Mouse (Mus musculus) limb, embryonic 14.5 days (tissue): ENCODE measurements around the gene Slc46a2. TPM values are rescaled to one million over a fixed set of nuclear protein-coding genes. Genes with fewer than 3 reads are reported as not detected.
A peak's percentile ranks its signal among the peaks of the same experiment; 100 is the strongest.

Experiments used
- ATAC-seq: fragments of 200-750 bp; cut with Nextera tagmentation; 2 replicates; pipeline ENCODE4 v1.8.0; 2017; ENCODE audit warnings: low read depth, moderate number of reproducible peaks, moderate TSS enrichment; ENCODE audit not compliant: low FRiP score
- DNase-seq: peaks from one replicate; pipeline ENCODE4 v3.0.0-alpha.2; 2015; ENCODE audit warnings: low spot score
- H3K27ac ChIP-seq: fragments of 300-500 bp; sonication (generic); replicated peaks from 2 replicates; pipeline ENCODE4 v1.5.1; 2014; ENCODE audit warnings: low read depth, mild to moderate bottlenecking, low read length, moderate library complexity, mixed read lengths
- H3K27me3 ChIP-seq: fragments of 300-500 bp; sonication (generic); 2 replicates; pipeline ENCODE4 v1.6.1; 2014; ENCODE audit warnings: low read length, mixed read lengths; ENCODE audit not compliant: control insufficient read depth, insufficient read depth
- H3K36me3 ChIP-seq: fragments of 300-500 bp; sonication (generic); 2 replicates; pipeline ENCODE4 v1.6.1; 2014; ENCODE audit warnings: mild to moderate bottlenecking, low read length, moderate library complexity, mixed read lengths; ENCODE audit not compliant: control insufficient read depth, insufficient read depth
- H3K4me1 ChIP-seq: fragments of 300-500 bp; sonication (generic); 2 replicates; pipeline ENCODE4 v1.6.1; 2014; ENCODE audit warnings: antibody characterized with exemption, low read length, mixed read lengths; ENCODE audit not compliant: control insufficient read depth, insufficient read depth
- H3K4me2 ChIP-seq: fragments of 300-500 bp; sonication (generic); replicated peaks from 2 replicates; pipeline ENCODE4 v1.6.1; 2014; ENCODE audit warnings: low read depth, mild to moderate bottlenecking, low read length, moderate library complexity; ENCODE audit not compliant: severe bottlenecking
- H3K4me3 ChIP-seq: fragments of 300-500 bp; sonication (generic); replicated peaks from 2 replicates; pipeline ENCODE4 v1.5.1; 2014; ENCODE audit warnings: low read length
- H3K9ac ChIP-seq: fragments of 300-500 bp; sonication (generic); 2 replicates; pipeline ENCODE4 v1.6.1; 2014; ENCODE audit warnings: mild to moderate bottlenecking, low read depth, low read length, moderate library complexity; ENCODE audit not compliant: severe bottlenecking
- H3K9me3 ChIP-seq: fragments of 300-500 bp; sonication (generic); 2 replicates; pipeline ENCODE4 v1.6.1; 2016; ENCODE audit warnings: low read length; ENCODE audit not compliant: control insufficient read depth
- POLR2A ChIP-seq: fragments of 200-500 bp; IDR thresholded peaks from 2 replicates; pipeline ENCODE4 v1.8.0; 2012; ENCODE audit warnings: inconsistent platforms, mild to moderate bottlenecking, moderate library complexity, borderline replicate concordance; ENCODE audit not compliant: insufficient read depth, insufficient read length; ENCODE audit errors: extremely low read depth
- WGBS: fragments of 180-500 bp; shearing (Covaris S2); extraction: QIAGEN DNeasy Blood & Tissue Kit; methylation state at CpG from one replicate; pipeline ENCODE4 v1.1.7; 2014; 5-methylcytosine and 5-hydroxymethylcytosine counted together
- polyA plus RNA-seq, 2 experiments: library from polyadenylated mRNA; depleted of rRNA in 1 of 2; stranded (reverse) in 1 of 2; unstranded in 1 of 2; fragments of >200 nt; fragmentation: Nextera tagmentation in 1 of 2; extraction: Ambion mirVana in 1 of 2; gene quantifications; 2 replicates each; pipeline versions ENCODE4 v1.2.1 to v1.2.3; 2012 to 2014

Slc46a2 gene
- polyA plus RNA-seq, 2 experiments = 0.03 to 0.17 TPM

- peaks cover 17% of the 10 kb centered on the region; the same call in 1 of the 2 replicates for H3K4me1 ChIP-seq
- no peak for TF ChIP-seq POLR2A
- WGBS = 45% methylated on average over 6 of the region's 6 CpGs
- no peak overlapping the region for H3K4me3 ChIP-seq
- no peaks in the 10 kb centered on the region for H3K9me3 ChIP-seq
- H3K4me2 ChIP-seq = no peak overlapping the region
- peak overlapping the region; percentile 83; the same call in 1 of the 2 replicates for H3K27ac ChIP-seq
- H3K9ac ChIP-seq = no peak overlapping the region
- H3K36me3 ChIP-seq = peaks cover 3% of the 10 kb centered on the region; the same call in 1 of the 2 replicates
- DNase-seq (peak; percentile 71), ATAC-seq (0 out of 2 replicates have a peak, but pooled peaks have one; percentile 36)
- H3K27me3 ChIP-seq = no peaks in the 10 kb centered on the region
Measured at GRCm38 (mm10) chr4:59869488-59870057, 45.3 kb downstream of the Slc46a2 start.

GRCm38 (mm10) chr4:59868086-59868485, 46.8 kb downstream of the Slc46a2 start:
- no peak for ATAC-seq
- peaks cover 3% of the 10 kb centered on the region; the same call in 1 of the 2 replicates for H3K36me3 ChIP-seq
- DNase-seq = no peak
- no peak overlapping the region for H3K4me2 ChIP-seq
- no peaks in the 10 kb centered on the region for H3K27me3 ChIP-seq
- no peak overlapping the region for H3K4me3 ChIP-seq
- no peak overlapping the region for H3K9ac ChIP-seq
- TF ChIP-seq POLR2A = no peak
- no peaks in the 10 kb centered on the region for H3K9me3 ChIP-seq
- H3K27ac ChIP-seq = no peak overlapping the region
- H3K4me1 ChIP-seq = peaks cover 17% of the 10 kb centered on the region; the same call in 1 of the 2 replicates
- WGBS = 88% methylated on average over 11 of the region's 11 CpGs

GRCm38 (mm10) chr4:59863869-59864268, 51.0 kb downstream of the Slc46a2 start:
- DNase-seq = no peak
- WGBS = 78% methylated on average over 6 of the region's 6 CpGs
- Histone ChIP-seq H3K4me3 (no peak overlapping the region), H3K27ac (no peak overlapping the region), H3K9me3 (no peaks in the 10 kb centered on the region), H3K27me3 (no peaks in the 10 kb centered on the region), H3K4me1 (0 out of 2 replicates have a peak, but pooled peaks cover 4% of the 10 kb centered on the region), H3K36me3 (peaks cover 1% of the 10 kb centered on the region; the same call in 1 of the 2 replicates), H3K4me2 (no peak overlapping the region), H3K9ac (no peak overlapping the region)
- ATAC-seq = no peak
- TF ChIP-seq POLR2A = no peak

GRCm38 (mm10) chr4:59862335-59862734, 52.5 kb downstream of the Slc46a2 start:
- no peaks in the 10 kb centered on the region for H3K9me3 ChIP-seq
- H3K9ac ChIP-seq = no peak overlapping the region
- no peak for ATAC-seq
- TF ChIP-seq POLR2A = no peak
- H3K4me2 ChIP-seq = no peak overlapping the region
- WGBS = 72% methylated on average over 1 of the region's 1 CpGs
- H3K27me3 ChIP-seq = no peaks in the 10 kb centered on the region
- DNase-seq = no peak
- 0 out of 2 replicates have a peak, but pooled peaks cover 4% of the 10 kb centered on the region for H3K4me1 ChIP-seq
- H3K4me3 ChIP-seq = no peak overlapping the region
- no peak overlapping the region for H3K27ac ChIP-seq
- H3K36me3 ChIP-seq = no peaks in the 10 kb centered on the region

- Histone ChIP-seq H3K27me3 (no peaks in the 10 kb centered on the region), H3K4me2 (no peak overlapping the region), H3K9me3 (no peaks in the 10 kb centered on the region), H3K36me3 (0 out of 2 replicates have a peak, but pooled peaks cover 2% of the 10 kb centered on the region), H3K4me1 (0 out of 2 replicates have a peak, but pooled peaks cover 4% of the 10 kb centered on the region), H3K4me3 (no peak overlapping the region), H3K9ac (no peak overlapping the region), H3K27ac (no peak overlapping the region)
- no peak for ATAC-seq
- DNase-seq = no peak
- TF ChIP-seq POLR2A = no peak
- 27% methylated on average over 4 of the region's 4 CpGs for WGBS
Measured at GRCm38 (mm10) chr4:59861871-59862270, 53.0 kb downstream of the Slc46a2 start.

GRCm38 (mm10) chr4:59860431-59860830, 54.4 kb downstream of the Slc46a2 start:
- no peak overlapping the region for H3K9ac ChIP-seq
- 0 out of 2 replicates have a peak, but pooled peaks cover 3% of the 10 kb centered on the region for H3K36me3 ChIP-seq
- 0 out of 2 replicates have a peak, but pooled peaks cover 4% of the 10 kb centered on the region for H3K4me1 ChIP-seq
- ATAC-seq (no peak), DNase-seq (no peak)
- no peak overlapping the region for H3K4me2 ChIP-seq
- 59% methylated on average over 2 of the region's 2 CpGs for WGBS
- H3K27me3 ChIP-seq = no peaks in the 10 kb centered on the region
- H3K27ac ChIP-seq = no peak overlapping the region
- H3K4me3 ChIP-seq = no peak overlapping the region
- no peak for TF ChIP-seq POLR2A
- no peaks in the 10 kb centered on the region for H3K9me3 ChIP-seq
